Mouse (Mus musculus) liver, postnatal 0 days (tissue): ENCODE data around the gene Mgat4d.

Experiments
- CTCF ChIP-seq: sonication (generic); IDR thresholded peaks from 2 replicates; pipeline ENCODE4 v1.5.1; 2016; ENCODE audit warnings: antibody characterized with exemption, low read depth
- EP300 ChIP-seq: IDR thresholded peaks from 2 replicates; pipeline ENCODE4 v1.6.1; 2016; ENCODE audit warnings: antibody characterized with exemption, low read depth, mild to moderate bottlenecking

DNA sequence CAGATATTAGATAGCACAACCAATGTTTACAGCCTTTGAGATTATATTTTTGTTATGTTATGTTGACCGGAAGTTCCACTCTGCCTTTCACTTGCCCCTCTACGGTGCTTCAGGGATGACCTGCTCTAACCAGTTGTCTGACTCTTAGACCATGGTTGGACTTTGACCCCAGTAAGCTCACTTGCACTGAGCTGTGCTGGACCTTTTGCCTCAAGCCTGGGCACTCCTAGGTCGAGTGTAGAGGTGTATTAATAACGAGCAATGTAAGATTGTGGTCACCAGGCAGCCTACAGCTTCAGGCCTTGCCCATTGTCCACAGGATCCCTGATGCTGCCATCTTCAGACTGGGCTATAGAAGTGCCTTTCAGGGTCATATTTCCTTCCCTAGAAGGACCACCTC is 49.5 kb downstream of the Mgat4d start:
- TF ChIP-seq EP300 (no peak), CTCF (no peak)
